Mouse (Mus musculus): ENCODE results near the gene Rasgef1a.

- TF ChIP-seq CTCF (IDR thresholded peaks at IDR 0.05; ENCODE audit: low read depth, low read length) (no peak), POLR2A (IDR thresholded peaks at IDR 0.05; ENCODE audit: borderline replicate concordance, low read depth, low read length) (no peak)
Measured at GRCm38 (mm10) chr6:118138731-118139709, 127.8 kb downstream of the Rasgef1a start, which contains the start of gene Csgalnact2.

All from bone marrow macrophage, adult 2 months (primary cell).